In the genomic region with DNA sequence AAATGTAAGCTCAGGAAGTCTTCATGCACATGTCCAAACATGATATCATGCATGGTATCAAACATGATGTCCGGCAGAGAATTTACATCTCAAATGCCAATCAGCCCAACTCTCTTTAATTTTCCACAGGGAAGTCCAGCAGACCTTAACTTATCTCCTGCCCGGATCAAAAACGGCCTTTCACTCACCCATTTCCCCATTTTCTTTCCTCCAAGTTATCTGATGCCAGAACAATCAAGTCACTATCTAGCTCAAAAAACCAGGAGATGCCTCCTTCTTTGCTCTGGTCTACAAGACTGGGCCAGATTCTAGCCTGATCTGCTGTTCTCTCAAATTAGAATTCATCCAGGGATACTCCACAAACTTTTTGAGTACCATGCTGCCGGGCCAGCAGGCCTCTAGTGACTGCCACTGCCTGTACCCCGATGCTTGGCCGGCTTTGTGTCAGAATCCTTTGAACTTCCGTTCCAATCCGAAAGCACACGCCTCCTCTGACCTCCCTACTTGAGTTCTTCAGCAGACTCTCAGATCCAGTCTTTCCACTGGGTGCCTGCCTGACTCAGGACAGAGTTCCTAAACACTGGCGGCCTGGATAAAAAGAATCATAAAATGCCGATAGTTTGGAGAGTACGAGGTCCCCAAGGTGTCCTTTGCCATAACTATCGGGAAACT, we compare ENCODE assay signal across 7 mouse cellular contexts. TPM values are rescaled to one million over a fixed set of nuclear protein-coding genes. Genes with fewer than 3 reads are reported as not detected.
DNase-seq lines count a peak whose midpoint lies in the region; ATAC-seq and TF ChIP-seq lines count a peak whose summit lies in the region.

No protein-coding gene starts in this region.

- no peaks in the 10 kb centered on the region; the same call in 1 of the 2 replicates for H3K79me2 ChIP-seq in MEL (ENCODE audit: control insufficient read depth, insufficient read depth, low read length, poor library complexity)

- H3K4me2 ChIP-seq in embryonic facial prominence, embryonic 14.5 days (ENCODE audit: low read depth, low read length), result peak overlapping the region; percentile 67

- intact Hi-C loops in heart, postnatal 10 days (cut with DNase I), result loop anchor here (2.0 kb wide), 1 partner anchor 19 kb away; no protein-coding TSS in a partner anchor

- peaks cover 10 to 25% of the 10 kb centered on the region in 2 experiments for H3K4me1 ChIP-seq in MEL (ENCODE audit: control insufficient read depth in 1 of 2, insufficient read depth in 2 of 2, low read length in 2 of 2)
- H3K4me1 ChIP-seq in embryonic facial prominence, embryonic 14.5 days (ENCODE audit: control insufficient read depth, insufficient read depth, low read length), result peaks cover 32% of the 10 kb centered on the region
- peaks cover 58% of the 10 kb centered on the region for H3K4me1 ChIP-seq in midbrain, embryonic 10.5 days

- H3K9ac ChIP-seq in MEL (ENCODE audit: control insufficient read depth, low read depth, low read length, poor library complexity, severe bottlenecking), result peak overlapping the region; percentile 68
- peak overlapping the region; percentile 67 for H3K9ac ChIP-seq in embryonic facial prominence, embryonic 14.5 days (ENCODE audit: low read depth, low read length)

- no peak for TF ChIP-seq POLR2A in MEL (IDR thresholded peaks at IDR 0.05; ENCODE audit: control insufficient read depth in 1 of 2, insufficient read depth in 1 of 2, low read depth in 1 of 2, low read length in 2 of 2, poor library complexity in 1 of 2)

- no peak for TF ChIP-seq CTCF in MEL (IDR thresholded peaks at IDR 0.05 in 2 of 3, conservative IDR thresholded peaks at IDR 0.05 in 1 of 3; ENCODE audit: control insufficient read depth in 1 of 3, insufficient read depth in 1 of 3, low read depth in 2 of 3, low read length in 3 of 3, poor library complexity in 1 of 3, severe bottlenecking in 1 of 3)

- H3K36me3 ChIP-seq in MEL (ENCODE audit: control insufficient read depth in 1 of 2, insufficient read depth in 2 of 2, low read length in 2 of 2), result peaks cover 0 to 15% of the 10 kb centered on the region in 2 experiments; a peak in 2 of 4 replicates
- H3K36me3 ChIP-seq in embryonic facial prominence, embryonic 14.5 days (ENCODE audit: control insufficient read depth, insufficient read depth, low read length), result no peaks in the 10 kb centered on the region
- H3K36me3 ChIP-seq in midbrain, embryonic 10.5 days, result no peaks in the 10 kb centered on the region

- DNase-seq in CD4-positive helper T cell, adult 2 months (ENCODE audit: low read depth, low spot score), result peak; percentile 72
- peak; percentile 74 for DNase-seq in MEL (ENCODE audit: low read depth, low spot score)
- peak; percentile 77 for DNase-seq in embryonic facial prominence, embryonic 14.5 days (ENCODE audit: low spot score)
- peak; percentile 63 to 69 for DNase-seq in heart, postnatal 10 days
- peak; percentile 57 to 76 for DNase-seq in kidney, postnatal 4 days
- DNase-seq in midbrain, embryonic 10.5 days (ENCODE audit: low spot score), result peak; percentile 73
- peak; percentile 51 for DNase-seq in thymus, postnatal 14 days

- no peaks in the 10 kb centered on the region for H3K27me3 ChIP-seq in MEL (ENCODE audit: control insufficient read depth in 1 of 2, insufficient read depth in 2 of 2, low read length in 2 of 2)
- no peaks in the 10 kb centered on the region for H3K27me3 ChIP-seq in embryonic facial prominence, embryonic 14.5 days (replicated peaks; ENCODE audit: control insufficient read depth, insufficient read depth, low read length)
- H3K27me3 ChIP-seq in midbrain, embryonic 10.5 days (ENCODE audit: low read depth, poor library complexity, severe bottlenecking), result no peaks in the 10 kb centered on the region

- 8% methylated on average over 13 of the region's 13 CpGs for WGBS in embryonic facial prominence, embryonic 14.5 days
- WGBS in midbrain, embryonic 10.5 days, result 11% methylated on average over 13 of the region's 13 CpGs

- no peaks in the 10 kb centered on the region for H3K9me3 ChIP-seq in MEL (replicated peaks; ENCODE audit: insufficient read depth, low read length)
- no peaks in the 10 kb centered on the region for H3K9me3 ChIP-seq in embryonic facial prominence, embryonic 14.5 days (ENCODE audit: control insufficient read depth, low read length)
- no peaks in the 10 kb centered on the region for H3K9me3 ChIP-seq in midbrain, embryonic 10.5 days (replicated peaks)

- H3K4me3 ChIP-seq in MEL (ENCODE audit: control insufficient read depth in 1 of 2, insufficient read depth in 1 of 2, low read depth in 2 of 2, low read length in 2 of 2), result peak overlapping the region; percentile 79 to 98
- peak overlapping the region; percentile 92 for H3K4me3 ChIP-seq in embryonic facial prominence, embryonic 14.5 days (ENCODE audit: low read depth, low read length)
- H3K4me3 ChIP-seq in midbrain, embryonic 10.5 days, result peak overlapping the region; percentile 91

- H3K27ac ChIP-seq in MEL (ENCODE audit: control insufficient read depth, low read depth, low read length), result peak overlapping the region; percentile 56
- H3K27ac ChIP-seq in embryonic facial prominence, embryonic 14.5 days (replicated peaks; ENCODE audit: low read depth, low read length), result peak overlapping the region; percentile 93
- H3K27ac ChIP-seq in midbrain, embryonic 10.5 days (replicated peaks), result peak overlapping the region; percentile 94

- TF ChIP-seq RAD21 in MEL (IDR thresholded peaks at IDR 0.05; ENCODE audit: low read depth, low read length), result no peak

- no peak for ATAC-seq in embryonic facial prominence, embryonic 14.5 days (ENCODE audit: low read depth)

- peak in 1 of 2 experiments; percentile 22; a peak in 1 of 4 replicates for TF ChIP-seq EP300 in MEL (IDR thresholded peaks at IDR 0.05; ENCODE audit: low read depth in 1 of 2, low read length in 2 of 2)

TF ChIP-seq in MEL, 35 proteins besides CTCF, POLR2A, EP300 and RAD21:
- TF ChIP-seq TBP (IDR thresholded peaks at IDR 0.05; ENCODE audit: low read depth, low read length), result 0 out of 2 replicates have a peak, but pooled peaks have one; percentile 11
- peak; percentile 43 for TF ChIP-seq MXI1 (IDR thresholded peaks at IDR 0.05; ENCODE audit: low read depth, low read length)
- peak; percentile 60 for TF ChIP-seq SIN3A (IDR thresholded peaks at IDR 0.05; ENCODE audit: low read length)
- peak; percentile 83 for TF ChIP-seq GATA1 (IDR thresholded peaks at IDR 0.05; ENCODE audit: low read depth, low read length)
- TF ChIP-seq POLR2AphosphoS2 (IDR thresholded peaks at IDR 0.05; ENCODE audit: low read length), result no peak
TF ChIP-seq in MEL: peak in this region for 4.

RNA-seq across cellular contexts. Expression of a gene that starts 0.9 kb away (rescaled TPM):
- 1.5 and 2.4 TPM in 2 replicates for total RNA-seq in MEL (2012; rRNA removed)
- polyA plus RNA-seq in MEL (2012; ENCODE audit: insufficient read depth in 1 of 2, insufficient read length in 2 of 2, low read depth in 1 of 2, low replicate concordance in 2 of 2, missing spikeins in 1 of 2), result 1 to 10 TPM in 1 of 2 experiments, not detected in 1; 1.8 TPM
- polyA plus RNA-seq in embryonic facial prominence, embryonic 14.5 days (2014; fragmentation: Nextera tagmentation; extraction: Ambion mirVana), result 16.3 and 19.2 TPM in 2 replicates
- 10 to 100 TPM in 1 of 2 experiments, 1 to 10 TPM in 1; 9.7 to 13.0 TPM for total RNA-seq in heart, postnatal 10 days (2021)
- polyA plus RNA-seq in midbrain, embryonic 10.5 days (2016; fragmentation: Nextera tagmentation; extraction: Ambion mirVana), result 6.8 and 7.9 TPM in 2 replicates

RNA-seq across cellular contexts. Expression of a gene that starts 36.5 kb away (rescaled TPM):
- total RNA-seq in MEL (2012; rRNA removed), result 39.5 and 45.8 TPM in 2 replicates
- polyA plus RNA-seq in MEL (2012; ENCODE audit: insufficient read depth in 1 of 2, insufficient read length in 2 of 2, low read depth in 1 of 2, low replicate concordance in 2 of 2, missing spikeins in 1 of 2), result 100 to 1,000 TPM in 1 of 2 experiments, not detected in 1; 109 TPM
- polyA plus RNA-seq in embryonic facial prominence, embryonic 14.5 days (2014; fragmentation: Nextera tagmentation; extraction: Ambion mirVana), result 107 and 110 TPM in 2 replicates
- 10 to 100 TPM; 31.2 to 32.6 TPM for total RNA-seq in heart, postnatal 10 days (2021)
- polyA plus RNA-seq in midbrain, embryonic 10.5 days (2016; fragmentation: Nextera tagmentation; extraction: Ambion mirVana), result 113 and 116 TPM in 2 replicates

RNA-seq across cellular contexts. Expression of a gene that starts 40.4 kb away (rescaled TPM):
- 0.56 and 0.58 TPM in 2 replicates for total RNA-seq in MEL (2012; rRNA removed)
- polyA plus RNA-seq in MEL (2012; ENCODE audit: insufficient read depth in 1 of 2, insufficient read length in 2 of 2, low read depth in 1 of 2, low replicate concordance in 2 of 2, missing spikeins in 1 of 2), result under 1 TPM in 1 of 2 experiments, not detected in 1; 0.22 TPM
- polyA plus RNA-seq in embryonic facial prominence, embryonic 14.5 days (2014; fragmentation: Nextera tagmentation; extraction: Ambion mirVana), result 0.38 and 1.1 TPM in 2 replicates
- total RNA-seq in heart, postnatal 10 days (2021), result not detected
- polyA plus RNA-seq in midbrain, embryonic 10.5 days (2016; fragmentation: Nextera tagmentation; extraction: Ambion mirVana), result 1.9 and 2.8 TPM in 2 replicates

RNA-seq across cellular contexts. Expression of a gene that starts 41.3 kb away (rescaled TPM):
- 0.12 and 0.13 TPM in 2 replicates for total RNA-seq in MEL (2012; rRNA removed)
- polyA plus RNA-seq in MEL (2012; ENCODE audit: insufficient read depth in 1 of 2, insufficient read length in 2 of 2, low read depth in 1 of 2, low replicate concordance in 2 of 2, missing spikeins in 1 of 2), result under 1 TPM in 1 of 2 experiments, not detected in 1; 0.11 TPM
- 0.13 and 0.18 TPM in 2 replicates for polyA plus RNA-seq in embryonic facial prominence, embryonic 14.5 days (2014; fragmentation: Nextera tagmentation; extraction: Ambion mirVana)
- total RNA-seq in heart, postnatal 10 days (2021), result not detected
- polyA plus RNA-seq in midbrain, embryonic 10.5 days (2016; fragmentation: Nextera tagmentation; extraction: Ambion mirVana), result 0.17 and 0.22 TPM in 2 replicates

RNA-seq across cellular contexts. Expression of a gene that starts 52.7 kb away (rescaled TPM):
- total RNA-seq in MEL (2012; rRNA removed), result 44.3 and 58.3 TPM in 2 replicates
- 100 to 1,000 TPM in 1 of 2 experiments, not detected in 1; 109 TPM for polyA plus RNA-seq in MEL (2012; ENCODE audit: insufficient read depth in 1 of 2, insufficient read length in 2 of 2, low read depth in 1 of 2, low replicate concordance in 2 of 2, missing spikeins in 1 of 2)
- polyA plus RNA-seq in embryonic facial prominence, embryonic 14.5 days (2014; fragmentation: Nextera tagmentation; extraction: Ambion mirVana), result 39.4 and 41.0 TPM in 2 replicates
- 10 to 100 TPM; 29.3 to 31.8 TPM for total RNA-seq in heart, postnatal 10 days (2021)
- polyA plus RNA-seq in midbrain, embryonic 10.5 days (2016; fragmentation: Nextera tagmentation; extraction: Ambion mirVana), result 15.9 and 17.1 TPM in 2 replicates
